Mouse (Mus musculus) liver, embryonic 15.5 days (tissue): Measurements from ENCODE around the gene Btk. TPM values are rescaled to one million over a fixed set of nuclear protein-coding genes. Genes with fewer than 3 reads are reported as not detected.

Source experiments
- ATAC-seq: fragments of 200-750 bp; cut with Nextera tagmentation; 2 replicates; pipeline ENCODE4 v1.8.0; 2017; ENCODE audit warnings: moderate number of reproducible peaks, mild to moderate bottlenecking, moderate library complexity; ENCODE audit not compliant: insufficient read depth
- H3K27ac ChIP-seq: fragments of 300-500 bp; sonication (generic); replicated peaks from 2 replicates; pipeline ENCODE4 v1.5.1; 2015; ENCODE audit warnings: mild to moderate bottlenecking, inconsistent platforms
- H3K27me3 ChIP-seq: fragments of 300-500 bp; sonication (generic); 2 replicates; pipeline ENCODE4 v1.6.1; 2015; ENCODE audit warnings: mild to moderate bottlenecking, inconsistent platforms
- H3K36me3 ChIP-seq: fragments of 300-500 bp; sonication (generic); replicated peaks from 2 replicates; pipeline ENCODE4 v1.6.1; 2015; ENCODE audit warnings: moderate library complexity, mild to moderate bottlenecking, inconsistent platforms
- H3K4me1 ChIP-seq: fragments of 300-500 bp; sonication (generic); replicated peaks from 2 replicates; pipeline ENCODE4 v1.6.1; 2015; ENCODE audit warnings: inconsistent platforms
- H3K4me2 ChIP-seq: fragments of 300-500 bp; sonication (generic); 2 replicates; pipeline ENCODE4 v1.6.1; 2015; ENCODE audit warnings: moderate library complexity, mild to moderate bottlenecking, inconsistent platforms
- H3K4me3 ChIP-seq: fragments of 300-500 bp; sonication (generic); replicated peaks from 2 replicates; pipeline ENCODE4 v1.5.1; 2015; ENCODE audit warnings: mild to moderate bottlenecking, inconsistent platforms
- H3K9ac ChIP-seq: fragments of 300-500 bp; sonication (generic); 2 replicates; pipeline ENCODE4 v1.6.1; 2015; ENCODE audit warnings: moderate library complexity, mild to moderate bottlenecking, inconsistent platforms
- H3K9me3 ChIP-seq: fragments of 300-500 bp; sonication (generic); replicated peaks from 2 replicates; pipeline ENCODE4 v1.6.1; 2016; ENCODE audit warnings: inconsistent platforms
- WGBS: fragments of 180-500 bp; shearing (Covaris S2); methylation state at CpG from one replicate; pipeline ENCODE4 v1.1.7; 2015; ENCODE audit warnings: mixed read lengths; ENCODE audit not compliant: insufficient replicate concordance; 5-methylcytosine and 5-hydroxymethylcytosine counted together
- polyA plus RNA-seq: library from polyadenylated mRNA; unstranded; fragments of >200 nt; fragmentation: Nextera tagmentation; extraction: Ambion mirVana; gene quantifications from 2 replicates; pipeline ENCODE4 v1.2.1, GENCODE M21; 2015

Gene Btk
- polyA plus RNA-seq, result 12.9 and 15.1 TPM in 2 replicates

- WGBS, result 25% methylated on average over 11 of the region's 11 CpGs
- no peak for ATAC-seq
- Histone ChIP-seq H3K4me1 (peaks cover 37% of the 10 kb centered on the region), H3K36me3 (peaks cover 8% of the 10 kb centered on the region; the same call in 1 of the 2 replicates), H3K4me3 (peak within 1 kb of the TSS; percentile 44), H3K27me3 (no peaks in the 10 kb centered on the region), H3K27ac (peak within 1 kb of the TSS; percentile 65), H3K9me3 (no peaks in the 10 kb centered on the region), H3K9ac (peak within 1 kb of the TSS; percentile 27; the same call in 1 of the 2 replicates), H3K4me2 (peak within 1 kb of the TSS; percentile 62)
These were observed at the start of gene Btk for GRCm38 (mm10) chrX:134582888-134583669. Gene Btk (minus strand): TSS chrX:134583570.

GRCm38 (mm10) chrX:134632710-134633109, 49.3 kb upstream of the Btk start:
- Histone ChIP-seq H3K4me2 (no peak overlapping the region), H3K9me3 (no peaks in the 10 kb centered on the region), H3K4me3 (no peak overlapping the region), H3K27me3 (no peaks in the 10 kb centered on the region), H3K27ac (no peak overlapping the region), H3K9ac (no peak overlapping the region), H3K4me1 (no peaks in the 10 kb centered on the region), H3K36me3 (no peaks in the 10 kb centered on the region)
- 63% methylated on average over 5 of the region's 5 CpGs for WGBS
- ATAC-seq, result no peak

GRCm38 (mm10) chrX:134628200-134628599, 44.8 kb upstream of the Btk start:
- Histone ChIP-seq H3K27ac (no peak overlapping the region), H3K36me3 (no peaks in the 10 kb centered on the region), H3K9ac (no peak overlapping the region), H3K4me3 (no peak overlapping the region), H3K27me3 (no peaks in the 10 kb centered on the region), H3K9me3 (no peaks in the 10 kb centered on the region), H3K4me1 (no peaks in the 10 kb centered on the region), H3K4me2 (no peak overlapping the region)
- ATAC-seq, result no peak
- 26% methylated on average over 2 of the region's 2 CpGs for WGBS

- H3K9ac ChIP-seq, result no peak overlapping the region
- H3K9me3 ChIP-seq, result no peaks in the 10 kb centered on the region
- no peaks in the 10 kb centered on the region for H3K36me3 ChIP-seq
- H3K27me3 ChIP-seq, result no peaks in the 10 kb centered on the region
- ATAC-seq, result no peak
- H3K4me2 ChIP-seq, result no peak overlapping the region
- no peak overlapping the region for H3K27ac ChIP-seq
- H3K4me3 ChIP-seq, result no peak overlapping the region
- WGBS, result 68% methylated on average over 4 of the region's 4 CpGs
- no peaks in the 10 kb centered on the region for H3K4me1 ChIP-seq
These were observed 40.0 kb upstream of the Btk start for GRCm38 (mm10) chrX:134623350-134623749.

- Histone ChIP-seq H3K9ac (no peak overlapping the region), H3K4me3 (no peak overlapping the region), H3K27me3 (no peaks in the 10 kb centered on the region), H3K27ac (no peak overlapping the region), H3K4me2 (no peak overlapping the region), H3K4me1 (no peaks in the 10 kb centered on the region), H3K9me3 (no peaks in the 10 kb centered on the region), H3K36me3 (no peaks in the 10 kb centered on the region)
- no peak for ATAC-seq
- 53% methylated on average over 3 of the region's 3 CpGs for WGBS
These were observed 38.3 kb upstream of the Btk start for GRCm38 (mm10) chrX:134621685-134622084.

- no peak overlapping the region for H3K4me2 ChIP-seq
- H3K27me3 ChIP-seq, result no peaks in the 10 kb centered on the region
- H3K9me3 ChIP-seq, result no peaks in the 10 kb centered on the region
- H3K4me3 ChIP-seq, result no peak overlapping the region
- no peak for ATAC-seq
- no peaks in the 10 kb centered on the region for H3K4me1 ChIP-seq
- no peaks in the 10 kb centered on the region for H3K36me3 ChIP-seq
- no peak overlapping the region for H3K9ac ChIP-seq
- WGBS, result 60% methylated on average over 8 of the region's 8 CpGs
- no peak overlapping the region for H3K27ac ChIP-seq
These were observed 37.0 kb upstream of the Btk start for GRCm38 (mm10) chrX:134620254-134620865.

GRCm38 (mm10) chrX:134619695-134620094, 36.3 kb upstream of the Btk start:
- Histone ChIP-seq H3K36me3 (no peaks in the 10 kb centered on the region), H3K9ac (no peak overlapping the region), H3K4me2 (no peak overlapping the region), H3K4me1 (no peaks in the 10 kb centered on the region), H3K27me3 (no peaks in the 10 kb centered on the region), H3K9me3 (no peaks in the 10 kb centered on the region), H3K27ac (no peak overlapping the region), H3K4me3 (no peak overlapping the region)
- 63% methylated on average over 9 of the region's 9 CpGs for WGBS
- no peak for ATAC-seq

- Histone ChIP-seq H3K4me3 (no peak overlapping the region), H3K4me2 (no peak overlapping the region), H3K27ac (no peak overlapping the region), H3K9ac (no peak overlapping the region), H3K27me3 (no peaks in the 10 kb centered on the region), H3K4me1 (peaks cover 19% of the 10 kb centered on the region), H3K9me3 (no peaks in the 10 kb centered on the region), H3K36me3 (no peaks in the 10 kb centered on the region)
- ATAC-seq, result no peak
- 49% methylated on average over 2 of the region's 2 CpGs for WGBS
These were observed 30.9 kb upstream of the Btk start for GRCm38 (mm10) chrX:134614306-134614705.

GRCm38 (mm10) chrX:134612285-134612959, 29.1 kb upstream of the Btk start:
- H3K36me3 ChIP-seq, result 0 out of 2 replicates have a peak, but pooled peaks cover under 1% of the 10 kb centered on the region
- 18% methylated on average over 15 of the region's 15 CpGs for WGBS
- peak overlapping the region; percentile 51 for H3K27ac ChIP-seq
- ATAC-seq, result peak; percentile 66
- H3K9ac ChIP-seq, result peak overlapping the region; percentile 42
- H3K27me3 ChIP-seq, result no peaks in the 10 kb centered on the region
- no peaks in the 10 kb centered on the region for H3K9me3 ChIP-seq
- H3K4me3 ChIP-seq, result peak overlapping the region; percentile 50
- H3K4me2 ChIP-seq, result peak overlapping the region; percentile 71
- peaks cover 19% of the 10 kb centered on the region for H3K4me1 ChIP-seq

- Histone ChIP-seq H3K9ac (no peak overlapping the region), H3K27ac (0 out of 2 replicates have a peak overlapping the region, but pooled peaks have one; percentile 24), H3K4me3 (no peak overlapping the region), H3K4me1 (peaks cover 19% of the 10 kb centered on the region), H3K36me3 (0 out of 2 replicates have a peak, but pooled peaks cover 5% of the 10 kb centered on the region), H3K9me3 (no peaks in the 10 kb centered on the region), H3K4me2 (peak overlapping the region; percentile 5; the same call in 1 of the 2 replicates), H3K27me3 (no peaks in the 10 kb centered on the region)
- WGBS, result 32% methylated on average over 4 of the region's 4 CpGs
- ATAC-seq, result peak; percentile 67
These were observed 27.6 kb upstream of the Btk start for GRCm38 (mm10) chrX:134610984-134611383.

GRCm38 (mm10) chrX:134609472-134609871, 26.1 kb upstream of the Btk start:
- H3K4me3 ChIP-seq, result no peak overlapping the region
- H3K27me3 ChIP-seq, result no peaks in the 10 kb centered on the region
- H3K4me2 ChIP-seq, result no peak overlapping the region
- no peaks in the 10 kb centered on the region for H3K9me3 ChIP-seq
- H3K27ac ChIP-seq, result no peak overlapping the region
- no peak for ATAC-seq
- 0 out of 2 replicates have a peak, but pooled peaks cover 9% of the 10 kb centered on the region for H3K36me3 ChIP-seq
- WGBS, result 12% methylated on average over 4 of the region's 4 CpGs
- H3K4me1 ChIP-seq, result peaks cover 19% of the 10 kb centered on the region
- H3K9ac ChIP-seq, result no peak overlapping the region
